Mouse (Mus musculus) small intestine, adult 2 months (tissue): ENCODE results near the gene Sf3b6. TPM values are rescaled to one million over a fixed set of nuclear protein-coding genes. Genes with fewer than 3 reads are reported as not detected.

ENCODE experiments used
- H3K27ac ChIP-seq: fragments of 200-500 bp; 2 replicates; pipeline ENCODE4 v1.5.1; 2012; ENCODE audit warnings: low read depth, low read length, control low read depth, inconsistent platforms; ENCODE audit not compliant: insufficient read depth
- H3K27me3 ChIP-seq: fragments of 200-500 bp; 2 replicates; pipeline ENCODE4 v1.6.1; 2012; ENCODE audit warnings: mild to moderate bottlenecking, moderate library complexity, low read length, inconsistent platforms; ENCODE audit not compliant: control insufficient read depth, insufficient read depth
- H3K36me3 ChIP-seq: fragments of 200-500 bp; 2 replicates; pipeline ENCODE4 v1.6.1; 2012; ENCODE audit warnings: mild to moderate bottlenecking, low read length, control low read depth, inconsistent platforms; ENCODE audit not compliant: control insufficient read depth, insufficient read depth
- H3K4me1 ChIP-seq: fragments of 200-500 bp; 2 replicates; pipeline ENCODE4 v1.6.1; 2012; ENCODE audit warnings: low read length, inconsistent platforms, mixed read lengths; ENCODE audit not compliant: control insufficient read depth, insufficient read depth, insufficient read length
- H3K4me3 ChIP-seq: fragments of 200-500 bp; 2 replicates; pipeline ENCODE4 v1.5.1; 2012; ENCODE audit warnings: low read depth, mild to moderate bottlenecking, control low read depth, inconsistent platforms, low read length, moderate library complexity
- CTCF ChIP-seq: fragments of 200-500 bp; IDR thresholded peaks from 2 replicates; pipeline ENCODE4 v1.5.1; 2012; ENCODE audit warnings: low read depth, mild to moderate bottlenecking, control low read depth, inconsistent platforms, low read length, moderate library complexity, mixed read lengths; ENCODE audit not compliant: insufficient replicate concordance, insufficient read length; ENCODE audit errors: extremely low read depth
- POLR2A ChIP-seq: fragments of 200-500 bp; IDR thresholded peaks from 2 replicates; pipeline ENCODE4 v1.6.1; 2012; ENCODE audit warnings: low read depth, mild to moderate bottlenecking, control low read depth, inconsistent platforms, low read length, moderate library complexity
- WGBS: fragments of 180-500 bp; shearing (Covaris S2); methylation state at CpG from one replicate; pipeline ENCODE4 v1.1.7; 2018; 5-methylcytosine and 5-hydroxymethylcytosine counted together
- polyA plus RNA-seq: library from polyadenylated mRNA; depleted of rRNA; stranded (reverse); fragments of >200 nt; gene quantifications from 2 replicates; pipeline ENCODE4 v1.2.3, GENCODE M21; 2012; rRNA removed

Sf3b6 gene
- polyA plus RNA-seq, 1 experiment = 36.9 TPM

DNA sequence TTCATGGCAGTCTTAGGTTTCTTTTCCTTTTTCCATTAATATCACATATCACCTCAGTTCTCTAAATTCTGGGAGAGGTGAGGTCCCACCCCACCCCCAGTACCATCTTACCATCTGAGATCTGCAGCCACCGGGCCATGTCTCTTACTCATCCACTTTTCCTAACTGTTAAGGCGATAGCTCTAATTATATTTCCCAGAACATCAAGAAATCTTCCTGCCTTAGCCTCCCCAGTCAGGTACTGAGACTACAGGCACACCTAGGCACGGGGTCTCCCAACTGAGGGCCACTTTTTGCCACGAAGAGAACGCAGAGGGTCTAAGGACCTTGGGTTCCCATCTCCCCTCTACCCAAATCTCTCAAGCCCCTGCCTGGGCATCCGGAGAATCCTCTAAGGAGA is 56.2 kb downstream of the Sf3b6 start:
- TF ChIP-seq CTCF = no peak
- TF ChIP-seq POLR2A = no peak
- Histone ChIP-seq H3K27ac (no peak overlapping the region), H3K4me1 (peaks cover 14% of the 10 kb centered on the region), H3K4me3 (no peak overlapping the region), H3K27me3 (0 out of 2 replicates have a peak, but pooled peaks cover 5% of the 10 kb centered on the region), H3K36me3 (no peaks in the 10 kb centered on the region)
- 72% methylated on average over 6 of the region's 6 CpGs for WGBS

DNA sequence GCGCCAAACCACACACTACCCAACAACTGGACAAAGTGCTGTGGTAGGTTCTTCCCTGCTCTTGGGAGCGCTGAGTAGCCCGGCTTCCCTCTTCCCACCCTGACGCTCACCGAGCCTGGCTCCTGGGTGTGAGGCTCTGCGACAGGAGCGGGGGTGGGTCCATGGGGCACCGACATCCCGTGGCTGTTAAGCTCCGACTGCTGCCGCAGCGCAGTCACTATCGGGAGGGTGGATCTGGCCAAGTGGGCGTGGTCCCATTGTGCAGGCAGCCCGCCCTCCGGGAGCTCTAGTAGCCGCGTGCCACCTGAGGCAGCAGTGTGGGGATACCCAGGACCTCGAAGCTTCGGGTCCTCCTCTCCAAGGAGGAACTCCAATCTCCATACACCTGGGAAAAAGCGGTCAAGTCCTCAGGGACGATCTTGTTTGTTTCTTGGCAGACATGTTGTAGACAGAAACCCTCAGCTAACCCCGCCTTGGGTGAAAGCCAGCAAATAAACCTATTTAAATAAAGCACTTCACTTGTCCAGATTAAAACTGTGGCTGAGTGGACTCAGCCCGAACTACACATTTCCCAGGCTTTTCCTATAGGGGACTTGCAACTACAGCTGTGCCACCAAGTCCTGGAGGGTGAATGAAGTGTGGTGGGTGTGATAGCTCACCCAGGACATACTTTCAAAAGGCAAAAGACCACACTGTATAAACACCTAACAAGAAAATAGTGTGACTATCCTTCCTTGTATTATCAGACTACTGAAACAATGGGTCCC is 57.0 kb downstream of the Sf3b6 start, which contains the start of gene Mfsd2b:
TSS of gene Mfsd2b (minus strand) at position 199 of the 767 bp plus-strand sequence.
- Histone ChIP-seq H3K4me3 (peak within 1 kb of the TSS; percentile 44), H3K4me1 (peaks cover 14% of the 10 kb centered on the region), H3K36me3 (peaks cover 4% of the 10 kb centered on the region; the same call in 1 of the 2 replicates), H3K27ac (no peak within 1 kb of the TSS), H3K27me3 (0 out of 2 replicates have a peak, but pooled peaks cover 5% of the 10 kb centered on the region)
- WGBS = 1% methylated on average over 24 of the region's 24 CpGs
- TF ChIP-seq POLR2A (no peak), CTCF (no peak)

DNA sequence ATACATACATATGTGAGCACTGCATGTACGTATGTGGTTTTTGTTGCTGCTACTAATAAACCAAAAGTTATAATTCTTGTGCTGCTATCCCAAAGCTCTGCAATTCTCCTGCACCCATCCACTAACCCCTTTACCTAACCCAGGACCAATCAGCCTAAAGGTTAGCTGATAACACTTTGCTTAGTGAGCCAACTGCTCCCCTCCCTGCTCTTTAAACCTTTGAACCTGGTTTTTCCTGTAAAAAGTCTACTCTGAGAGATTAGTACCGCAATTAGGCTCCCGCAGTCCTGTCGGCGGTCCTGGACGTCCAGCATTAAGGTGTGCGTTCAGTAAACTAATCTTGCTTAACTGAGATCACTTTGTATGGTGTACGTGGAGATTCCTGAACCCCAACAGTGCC is 58.3 kb downstream of the Sf3b6 start:
- H3K27ac ChIP-seq = no peak overlapping the region
- TF ChIP-seq CTCF (no peak), POLR2A (no peak)
- 24% methylated on average over 8 of the region's 8 CpGs for WGBS
- H3K36me3 ChIP-seq = peaks cover 8% of the 10 kb centered on the region
- H3K4me3 ChIP-seq = no peak overlapping the region
- H3K4me1 ChIP-seq = peaks cover 14% of the 10 kb centered on the region
- 0 out of 2 replicates have a peak, but pooled peaks cover 5% of the 10 kb centered on the region for H3K27me3 ChIP-seq

Other genes with a start within 250 kb of the Sf3b6 start
- 7.2 and 10.2 TPM in 2 replicates for gene Itsn2, start 224.9 kb upstream of the Sf3b6 start, polyA plus RNA-seq
- not detected in 2 replicates for gene Gm3625, start 224.6 kb upstream of the Sf3b6 start, polyA plus RNA-seq
- gene Fam228a, start 79.1 kb upstream of the Sf3b6 start, polyA plus RNA-seq = not detected in 2 replicates
- gene Pfn4, start 48.5 kb upstream of the Sf3b6 start, polyA plus RNA-seq = not detected in 2 replicates
- gene Fam228b, start 48.3 kb upstream of the Sf3b6 start, polyA plus RNA-seq = 0.33 TPM in 1 of 2 replicates, not detected in the other
- gene Fkbp1b, start 24.0 kb downstream of the Sf3b6 start, polyA plus RNA-seq = 0.93 and 1.7 TPM in 2 replicates
- gene Wdcp, start 25.8 kb downstream of the Sf3b6 start, polyA plus RNA-seq = 1.5 and 1.6 TPM in 2 replicates
- 1.7 and 6.1 TPM in 2 replicates for gene Mfsd2b, start 56.8 kb downstream of the Sf3b6 start, polyA plus RNA-seq
- 3.4 and 12.2 TPM in 2 replicates for gene Ubxn2a, start 90.2 kb downstream of the Sf3b6 start, polyA plus RNA-seq
- gene Atad2b, start 99.8 kb downstream of the Sf3b6 start, polyA plus RNA-seq = 4.7 and 19.7 TPM in 2 replicates